Mouse (Mus musculus): ENCODE measurements at regions not wholly inside any gene's neighbourhood (a gene's known extent, or its start where the extent isn't known, plus 50 kb on each side); places are given as distances from the start of the nearest gene placed in this dataset.

DNA sequence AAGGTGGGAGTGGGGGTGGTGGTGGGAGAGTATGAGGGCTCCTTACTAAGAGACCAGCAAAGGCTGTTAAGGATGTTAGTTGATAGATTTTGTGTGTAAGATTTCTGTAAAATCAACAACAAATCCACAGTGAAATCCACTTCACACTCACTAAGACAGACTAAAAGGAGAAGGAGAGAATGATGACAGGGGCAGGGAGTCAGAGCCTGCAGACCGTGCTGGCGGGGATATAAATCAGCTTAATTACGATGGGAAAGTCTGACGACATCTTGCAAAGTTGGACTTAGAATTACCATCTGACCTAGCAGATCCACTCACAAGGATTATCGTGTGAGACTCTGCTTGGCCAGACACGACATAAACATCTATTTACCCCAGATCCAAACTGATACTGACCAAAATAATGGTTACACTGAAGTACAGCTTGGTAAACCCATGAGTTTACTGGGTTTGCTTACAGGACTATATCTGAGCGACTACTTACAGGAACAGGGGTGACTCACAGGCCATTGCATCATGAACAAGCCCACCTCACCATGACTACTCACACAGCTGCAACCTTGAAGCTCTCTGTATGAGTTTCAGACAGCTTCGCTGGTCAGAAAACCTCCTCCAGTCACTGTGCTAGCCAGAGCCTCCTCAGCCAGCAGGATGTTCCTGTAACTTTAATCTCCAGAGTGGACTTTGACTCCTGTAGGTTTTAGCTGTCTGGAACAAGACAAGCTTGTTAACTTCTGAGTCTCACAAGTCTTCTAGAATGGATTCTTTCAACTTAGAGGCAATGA, 50.5 kb upstream of the Ednra start:
- DNase-seq = no peak

DNA sequence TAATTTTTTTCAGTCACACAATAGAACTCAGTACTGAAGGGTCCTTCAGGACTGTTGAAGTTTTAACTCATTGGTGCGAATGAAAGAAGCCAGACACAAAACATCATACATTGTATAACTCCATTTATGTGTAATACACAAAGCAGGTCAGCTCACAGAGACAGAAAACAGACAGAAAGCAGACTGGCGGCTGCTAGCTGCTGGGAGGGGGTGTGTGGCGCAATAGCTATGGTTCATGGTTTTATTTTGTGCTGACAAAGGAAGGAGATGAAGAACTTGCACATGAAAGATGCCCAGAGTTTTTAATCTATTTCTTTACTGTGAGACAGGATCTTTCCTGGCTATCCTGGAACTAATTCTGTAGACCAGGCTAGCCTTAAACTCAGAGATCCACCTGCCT, 51.3 kb upstream of the Ednra start:
- DNase-seq = no peak

DNA sequence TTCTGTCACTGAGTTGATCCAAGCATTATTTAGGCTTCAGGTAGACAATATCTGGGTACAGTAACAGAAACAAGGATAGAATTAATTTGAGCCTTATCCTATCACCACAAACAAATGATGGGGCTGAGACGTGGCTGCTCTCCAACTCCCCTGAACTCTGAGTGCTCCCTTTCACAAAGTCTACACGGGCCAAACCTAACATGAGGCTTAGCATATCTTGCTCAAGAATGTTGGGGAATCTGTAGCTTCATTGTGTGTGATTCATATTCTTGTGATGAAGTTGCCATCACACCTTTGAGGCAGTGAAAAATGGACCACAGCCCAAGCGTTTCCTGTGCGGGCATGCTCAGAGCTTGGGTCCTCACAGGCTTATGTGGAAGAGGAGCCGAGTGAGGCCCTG, 53.3 kb upstream of the Ednra start:
- DNase-seq = no peak

DNA sequence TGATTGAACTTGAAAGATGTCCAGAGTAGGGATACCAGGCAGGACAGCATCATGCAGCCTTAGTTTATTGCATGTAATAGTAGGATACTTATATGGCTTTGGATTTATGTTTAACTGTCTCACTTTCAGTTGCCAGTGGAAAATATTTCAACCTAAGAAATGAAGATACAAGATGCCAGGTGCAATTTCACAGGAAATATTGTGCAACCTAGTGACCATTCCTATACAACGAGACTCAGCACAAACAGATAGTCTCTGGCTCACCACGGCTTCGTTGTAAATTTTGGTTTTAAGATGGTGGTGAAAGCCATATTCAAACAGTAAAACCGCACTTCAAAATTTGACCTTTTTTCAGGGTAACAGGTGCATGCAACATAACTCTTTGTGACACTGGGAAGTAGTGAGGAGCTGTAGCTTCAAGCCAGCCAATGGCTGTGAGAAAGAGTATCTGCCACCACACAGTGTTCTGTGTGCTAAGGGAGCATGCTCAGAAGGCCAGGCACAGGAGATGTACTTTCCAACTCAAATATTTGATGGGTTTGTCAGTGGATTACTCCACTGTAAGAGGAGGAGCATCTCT, 61.5 kb upstream of the Ednra start:
- DNase-seq = no peak

DNA sequence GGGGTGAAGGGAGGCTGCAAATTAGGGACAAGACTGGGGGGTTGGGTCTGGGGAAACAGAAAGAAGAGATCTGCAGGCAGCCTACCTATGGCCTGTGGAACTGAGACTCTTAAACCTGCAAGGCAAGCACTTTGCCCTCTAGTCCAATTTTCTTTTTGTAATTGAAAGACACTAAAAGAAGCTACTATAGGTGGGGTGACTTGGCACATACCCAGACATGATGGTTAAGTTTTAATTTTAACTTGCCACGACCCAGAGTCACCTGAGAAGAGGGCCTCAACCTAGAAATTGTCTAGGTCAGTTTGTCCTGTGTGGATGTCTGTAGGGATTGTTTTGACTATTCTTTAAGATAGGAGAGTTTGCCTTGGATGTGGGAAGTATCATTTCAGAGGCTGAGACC, 70.6 kb upstream of the Ednra start:
- no peak for DNase-seq

DNA sequence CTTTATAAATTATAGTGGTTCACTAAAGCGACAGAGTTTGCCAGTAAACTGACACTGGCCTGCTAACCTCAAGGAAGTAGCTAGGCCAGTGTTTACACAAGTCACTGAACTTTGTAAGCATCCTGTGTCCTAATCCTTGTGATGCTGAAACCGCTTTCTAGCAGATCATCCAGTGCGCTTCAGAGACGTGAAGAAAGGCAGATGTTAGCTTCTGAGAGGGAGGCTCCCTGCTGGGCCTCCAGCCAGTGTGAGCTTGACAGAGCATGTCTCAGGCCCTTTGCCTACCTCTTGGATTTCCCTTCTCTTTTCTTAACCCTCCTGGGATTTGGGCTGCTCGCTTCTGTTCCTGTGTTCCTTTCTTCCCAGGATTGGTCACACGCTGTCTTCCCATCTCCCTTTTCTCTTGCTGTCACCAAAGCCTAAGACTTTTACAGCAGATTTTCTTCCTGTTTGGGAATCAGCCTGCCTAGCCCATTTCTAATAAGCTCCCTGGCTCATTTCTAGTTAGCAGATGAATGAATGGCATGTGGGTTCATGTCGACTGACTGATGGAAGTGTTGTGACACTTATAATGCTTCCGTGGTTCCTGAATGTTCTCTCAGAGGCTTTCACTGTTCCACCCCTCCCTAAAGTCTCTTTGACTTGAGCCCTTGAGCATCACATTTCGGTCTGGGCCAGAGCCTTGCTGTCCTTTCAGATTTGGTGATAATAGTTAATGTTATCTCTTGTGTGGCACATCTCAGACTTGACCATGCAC, 79.1 kb upstream of the Ednra start:
- DNase-seq = no peak

DNA sequence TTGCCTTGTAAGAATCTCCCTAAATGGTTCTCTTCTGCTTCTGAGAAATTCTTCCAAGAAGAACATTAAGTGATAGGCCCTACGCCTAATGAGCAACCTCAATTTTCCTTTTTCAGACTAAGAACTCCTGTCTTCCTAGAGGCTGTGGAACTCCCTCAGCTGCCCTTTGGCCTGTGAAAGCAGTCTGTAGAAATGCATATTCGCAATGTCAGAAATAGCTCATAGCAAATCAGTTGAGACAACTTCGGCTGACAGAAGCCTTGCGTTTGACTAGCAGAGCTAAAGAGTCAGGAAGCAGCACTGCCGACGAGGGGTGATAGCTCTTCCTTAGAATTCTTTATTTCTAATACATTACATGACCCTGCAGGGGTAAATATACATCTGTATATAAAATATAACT, 80.3 kb upstream of the Ednra start:
- no peak for DNase-seq

DNA sequence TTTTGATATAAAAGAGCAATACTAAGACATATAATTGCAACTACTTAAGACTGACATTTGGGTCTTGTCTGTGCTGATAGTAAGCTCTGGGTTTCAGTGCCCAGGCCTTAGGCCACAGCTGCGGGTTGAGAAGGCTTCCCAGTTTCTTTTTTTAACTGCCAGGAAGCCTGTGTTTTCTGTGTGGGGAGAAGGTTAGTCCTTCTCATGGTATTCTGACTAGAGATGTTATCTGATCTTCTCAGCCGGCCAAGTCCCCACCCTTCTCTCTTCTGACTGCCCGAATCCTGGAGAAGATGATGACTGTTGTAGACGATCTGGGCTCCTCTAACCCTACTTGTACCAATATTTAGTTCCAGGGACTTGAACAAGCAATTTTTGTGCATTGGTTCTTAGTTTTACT, 80.7 kb upstream of the Ednra start:
- DNase-seq = no peak

DNA sequence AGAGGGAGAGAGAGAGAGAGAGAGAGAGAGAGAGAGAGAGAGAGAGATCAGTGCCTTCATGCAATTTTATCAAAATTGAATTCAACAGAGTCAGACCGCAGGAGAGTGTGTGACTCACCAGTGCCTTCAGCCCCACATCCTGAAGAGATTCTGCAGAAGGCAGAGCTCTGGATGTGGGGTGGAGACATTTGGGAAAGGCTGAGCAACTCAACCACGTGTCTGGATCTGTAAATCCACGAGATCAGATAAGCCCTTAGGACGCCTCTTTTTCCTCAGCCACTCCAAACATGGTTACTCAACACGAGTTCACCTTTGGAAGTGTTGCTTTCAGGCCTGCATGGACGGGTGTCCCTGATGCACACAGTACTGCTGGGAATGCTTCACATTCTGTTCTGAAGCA, 81.4 kb upstream of the Ednra start:
- no peak for DNase-seq

DNA sequence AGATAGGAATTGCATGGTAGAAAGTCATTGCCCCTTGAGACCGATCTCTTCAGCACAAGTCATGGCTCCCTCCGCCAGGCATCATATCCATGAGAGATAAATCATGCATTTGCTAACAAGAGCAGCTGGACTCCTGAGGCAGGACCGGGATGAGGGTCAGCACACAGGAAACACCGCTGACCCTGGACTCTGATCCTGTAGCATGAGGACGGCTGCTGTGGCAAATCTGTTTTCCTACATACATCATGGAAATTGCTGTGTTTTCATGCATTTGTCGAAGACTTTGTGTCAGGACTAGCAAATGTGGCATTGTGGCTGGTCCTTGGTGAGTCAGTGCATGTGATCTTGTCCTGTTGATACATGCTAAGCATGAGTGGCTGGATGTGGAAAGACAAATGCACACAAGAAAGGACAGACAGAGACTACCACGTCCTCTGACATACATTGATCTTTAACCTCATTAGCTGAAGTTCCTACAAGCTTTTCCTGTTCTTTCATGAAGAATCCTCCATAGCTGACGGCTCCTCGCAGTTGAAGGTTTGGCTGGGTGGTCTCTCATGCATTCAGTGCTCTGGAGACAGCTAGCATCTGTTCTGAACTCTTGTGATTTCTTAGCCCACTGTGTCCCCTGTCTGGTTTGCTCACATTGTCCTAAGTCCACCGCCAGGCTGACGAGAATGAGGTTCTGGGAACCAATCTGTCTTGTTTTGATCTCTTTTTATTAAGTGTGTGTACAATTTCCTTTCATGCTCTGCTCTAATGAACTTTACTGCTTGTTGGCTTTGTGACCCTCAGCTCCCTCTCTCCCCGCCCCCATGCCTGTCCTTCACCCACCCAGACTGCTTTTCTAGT, 90.8 kb upstream of the Ednra start:
- no peak for DNase-seq

DNA sequence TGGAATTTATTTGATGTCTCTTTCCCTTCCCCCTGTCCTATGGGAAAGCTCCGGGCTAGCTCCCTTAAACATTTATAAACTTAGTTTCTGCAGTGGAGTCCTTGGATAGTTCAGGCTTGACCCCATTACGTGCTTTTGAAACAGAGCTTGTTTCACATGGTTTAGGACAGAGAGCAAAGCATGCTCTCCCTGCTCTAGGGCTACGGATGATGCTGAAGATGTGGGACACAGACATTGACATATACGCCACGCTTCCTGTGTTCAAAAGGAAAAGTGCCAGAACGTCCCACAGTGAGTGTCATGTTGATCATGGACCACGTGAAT, 91.3 kb upstream of the Ednra start:
- DNase-seq = no peak

DNA sequence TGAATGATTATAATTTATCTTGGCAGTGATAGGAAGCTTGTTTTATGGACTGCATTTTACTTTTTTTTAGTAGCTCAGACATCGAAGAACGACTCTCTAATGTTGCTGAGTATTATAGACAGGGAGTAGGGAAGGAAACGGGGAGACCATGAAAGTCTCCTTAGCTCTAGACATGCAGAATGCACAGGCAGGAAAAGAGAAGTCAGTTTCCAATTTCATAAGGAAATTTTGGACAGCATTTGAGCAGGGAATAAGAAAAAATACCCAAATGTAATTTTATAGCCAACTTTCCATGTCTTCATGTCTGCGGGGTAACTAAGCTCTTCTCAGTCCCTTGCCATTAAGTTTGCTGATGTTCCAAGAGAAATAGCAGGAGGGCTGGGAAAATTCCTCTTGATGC, 92.0 kb upstream of the Ednra start:
- DNase-seq = no peak

DNA sequence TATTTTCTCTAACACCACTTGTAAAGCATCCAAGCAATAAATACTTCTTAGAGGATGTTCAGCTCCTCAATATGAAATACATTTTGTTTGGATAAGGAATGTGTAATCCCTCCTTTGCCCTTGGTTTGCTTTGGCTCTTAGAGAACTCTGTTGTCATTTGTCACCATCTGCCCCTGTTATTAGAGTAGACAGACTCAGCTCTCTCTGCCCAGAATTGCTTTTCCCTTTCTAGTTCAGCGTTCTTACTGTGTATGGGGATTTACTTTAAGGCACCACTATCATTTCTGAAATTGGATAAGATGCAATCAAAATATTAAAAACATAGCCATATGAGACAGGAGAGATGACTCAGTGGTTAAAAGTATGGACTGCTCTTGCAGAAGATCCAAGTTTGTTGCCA, 101.5 kb upstream of the Ednra start:
- DNase-seq = no peak

DNA sequence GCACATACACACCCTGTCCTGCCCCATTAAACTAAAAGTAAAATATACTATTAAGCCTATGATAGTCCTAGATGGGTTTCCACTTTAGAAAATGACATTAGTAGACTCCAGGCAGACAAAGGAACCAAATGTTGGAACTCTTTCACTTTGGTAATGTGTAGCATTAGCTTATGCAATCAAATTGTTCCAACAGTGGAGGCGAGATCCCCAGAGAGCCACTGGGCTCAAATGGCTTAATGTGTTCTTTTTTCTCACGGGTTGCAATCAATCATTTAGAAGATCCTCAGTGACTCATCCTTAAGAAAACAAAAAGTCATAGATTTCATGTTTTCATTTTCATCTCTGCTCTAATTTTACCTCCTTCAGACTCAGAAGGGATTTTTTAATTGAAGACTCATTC, 102.0 kb upstream of the Ednra start:
- no peak for DNase-seq

DNA sequence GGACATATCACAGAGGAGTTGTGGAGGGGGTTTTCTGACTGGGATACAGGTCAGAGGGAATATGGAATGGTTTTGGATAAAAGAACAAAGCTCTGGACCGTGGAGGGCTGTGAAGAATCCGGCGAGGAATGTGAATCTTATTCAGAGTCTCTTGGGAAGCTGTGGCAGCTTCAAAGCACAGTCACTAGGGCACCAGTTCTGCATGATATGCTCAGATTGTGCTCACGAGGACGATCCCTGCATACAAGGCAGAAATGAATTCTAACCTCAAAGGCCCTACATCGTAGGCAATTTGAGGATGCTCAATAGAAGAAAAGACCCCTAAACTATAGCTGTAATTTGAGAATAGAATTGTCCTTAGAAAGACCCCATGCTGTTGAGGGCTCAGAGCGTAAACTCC, 103.8 kb upstream of the Ednra start:
- DNase-seq = no peak

DNA sequence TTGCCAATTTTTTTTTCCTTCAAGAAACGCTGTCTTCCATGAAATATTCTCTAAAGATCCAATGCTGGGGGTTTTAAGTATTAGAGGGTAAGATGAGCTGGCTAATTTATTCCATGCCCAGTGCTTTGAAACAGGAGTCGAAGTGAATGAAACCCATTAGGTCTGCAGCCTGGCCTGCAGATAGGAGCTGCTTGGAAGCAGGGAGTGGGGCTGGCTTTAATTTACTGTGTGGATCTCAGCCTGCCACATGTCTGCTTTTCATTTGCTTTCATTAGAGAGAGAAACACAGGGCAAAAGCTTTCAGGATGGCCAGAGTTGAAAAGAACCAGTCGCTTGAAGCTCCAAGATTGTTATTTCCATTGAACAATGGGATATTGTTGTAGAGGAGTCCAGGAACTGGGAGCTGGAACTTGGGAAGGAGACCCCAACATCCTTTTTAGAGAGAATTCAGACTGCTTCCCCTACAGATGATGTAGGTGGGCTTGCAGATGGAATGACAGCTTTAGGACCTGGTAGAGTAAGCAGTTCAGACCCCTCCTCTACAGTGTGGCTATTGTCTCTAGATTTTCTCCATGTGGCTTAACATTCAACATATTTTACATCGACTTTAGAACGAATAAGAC, 105.0 kb upstream of the Ednra start:
- DNase-seq = no peak

DNA sequence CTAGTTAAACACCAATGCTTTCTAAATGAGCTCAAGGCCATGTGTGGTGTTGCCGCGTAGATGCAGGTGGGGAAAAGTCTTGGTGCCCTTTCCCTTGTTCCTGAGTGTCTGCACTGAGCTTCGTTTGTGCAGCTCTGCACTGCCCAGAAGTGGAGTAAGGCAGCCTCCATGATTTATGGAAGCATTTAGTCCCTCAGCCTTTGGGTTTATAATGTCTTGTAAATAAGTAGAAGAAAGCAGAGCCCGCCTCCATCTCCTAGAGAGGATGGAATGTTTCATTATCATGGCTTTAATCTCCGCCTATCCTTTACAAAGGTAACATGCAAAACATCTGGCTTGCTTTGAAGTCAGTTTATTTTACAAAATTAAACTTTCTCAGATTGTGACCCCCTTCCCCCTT, 105.5 kb upstream of the Ednra start:
- DNase-seq = no peak

DNA sequence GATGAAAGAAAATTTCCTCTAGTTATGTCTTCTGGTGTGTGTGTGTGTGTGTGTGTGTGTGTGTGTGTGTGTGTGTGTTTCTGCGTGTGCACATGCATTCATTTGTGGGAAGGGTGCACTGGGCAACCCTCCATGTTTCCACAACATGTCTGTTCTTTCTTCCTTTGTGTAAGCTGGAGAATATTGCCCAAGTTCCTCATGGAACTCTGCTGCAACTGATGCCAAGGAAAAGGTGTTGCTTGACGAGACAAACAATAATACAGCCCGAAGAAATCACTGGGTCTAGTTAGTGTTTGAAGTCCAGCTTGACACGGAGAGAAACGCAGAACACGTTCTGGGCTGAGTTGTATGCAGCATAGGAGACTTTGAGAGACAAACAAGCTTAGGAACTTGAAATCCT, 110.0 kb upstream of the Ednra start:
- DNase-seq = no peak

DNA sequence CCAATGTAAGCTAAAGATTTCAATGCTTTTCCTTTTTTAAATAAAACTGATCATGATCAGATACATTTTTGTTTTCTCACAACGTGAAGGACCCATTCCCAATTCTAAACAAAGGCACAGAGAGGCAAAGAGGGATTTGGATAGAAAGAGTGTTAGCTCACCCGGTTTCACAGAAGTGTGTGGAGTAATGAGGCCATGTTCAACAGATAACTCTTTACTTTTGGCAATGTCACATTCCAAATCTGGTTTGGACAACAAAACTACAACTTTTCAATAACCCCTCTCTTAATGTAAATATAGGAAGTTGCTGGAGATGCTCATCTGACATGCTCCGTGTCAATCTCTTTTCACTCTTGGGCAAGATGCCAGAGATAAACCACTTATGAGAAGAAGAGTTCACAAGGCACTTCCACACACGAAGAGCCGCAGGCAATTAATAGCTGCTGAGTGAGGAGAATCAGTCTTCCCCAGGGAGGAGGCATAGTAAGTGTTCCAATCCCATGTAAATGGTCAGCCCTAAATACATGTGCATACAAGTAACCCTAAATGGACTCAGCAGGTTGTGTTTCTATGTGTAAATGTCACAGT, 112.7 kb upstream of the Ednra start:
- DNase-seq = no peak

DNA sequence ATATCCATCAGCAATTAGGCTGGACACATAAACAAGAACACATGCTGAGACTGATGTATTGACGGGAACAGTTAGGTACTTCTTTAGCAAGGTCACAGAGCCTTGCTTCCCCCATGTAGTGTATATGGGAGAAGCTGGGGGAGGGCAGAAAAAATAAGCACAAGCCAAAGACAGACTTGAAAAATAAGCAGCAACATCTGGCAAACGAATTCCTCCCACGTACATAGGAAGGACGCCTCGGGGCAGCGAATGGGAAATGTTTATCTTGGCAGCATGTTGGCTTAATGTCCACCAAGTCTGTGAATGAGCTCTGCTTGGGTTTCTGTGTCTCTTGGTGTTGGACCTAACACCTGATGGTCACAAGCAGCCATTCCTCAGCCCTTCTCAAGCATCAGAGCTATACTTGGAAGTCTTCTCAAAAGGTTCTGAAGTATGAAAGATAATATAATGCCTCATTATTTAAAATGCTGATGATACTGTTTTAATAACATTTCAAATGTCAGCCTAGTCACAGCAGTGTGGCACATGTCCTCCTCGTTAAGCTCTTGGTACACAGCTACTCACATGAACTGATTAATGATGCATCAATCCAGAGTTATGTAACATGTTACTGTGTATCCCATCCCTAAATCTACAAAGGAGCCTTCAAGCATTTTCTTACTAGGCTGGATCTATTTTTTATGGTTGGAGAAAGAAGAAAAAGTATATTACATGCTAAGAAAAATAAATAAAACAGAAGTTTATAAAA, 118.3 kb upstream of the Ednra start:
- DNase-seq = no peak

DNA sequence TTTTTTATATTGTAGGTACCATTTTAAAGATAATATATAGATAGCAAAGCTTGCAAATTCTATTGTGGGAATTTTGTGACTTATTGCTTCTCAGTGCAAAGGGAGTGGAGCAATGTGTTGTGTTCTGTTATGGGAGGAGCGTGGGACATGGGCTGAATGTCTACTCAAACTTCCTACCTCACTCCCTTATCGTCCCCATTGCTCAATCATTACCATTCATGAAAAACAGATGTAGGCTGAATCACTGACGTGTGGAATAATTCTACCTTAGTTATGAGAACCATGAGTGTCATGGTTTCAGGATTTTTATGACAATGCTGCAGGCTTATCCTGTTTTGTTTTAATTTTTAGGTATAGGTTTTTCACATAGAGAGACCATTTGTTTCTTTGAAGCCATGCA, 119.0 kb upstream of the Ednra start:
- no peak for DNase-seq

DNA sequence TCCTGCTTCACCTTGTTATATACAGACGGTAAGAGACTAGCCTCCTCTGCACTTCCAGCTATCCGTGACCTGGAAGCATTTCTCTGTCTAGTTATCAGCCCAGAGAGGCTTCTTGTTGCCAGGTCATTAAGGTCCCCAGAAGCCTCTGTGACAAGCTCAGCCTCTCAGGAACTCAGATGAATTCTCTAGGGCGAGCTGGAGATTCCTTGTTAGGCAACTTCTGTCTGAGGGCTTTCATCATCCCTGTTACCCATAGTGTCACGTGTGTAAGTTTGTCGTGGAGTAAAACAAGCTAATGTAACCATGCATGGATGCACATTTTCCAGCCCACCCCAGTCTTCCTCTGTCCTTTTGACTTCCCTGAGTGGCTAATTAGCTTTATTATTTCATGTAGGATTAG, 126.3 kb upstream of the Ednra start:
- DNase-seq = no peak

Measured in layer of hippocampus, adult 9-11 months (tissue).